Mouse (Mus musculus) frontal cortex, postnatal 10 days (tissue): ENCODE data around the gene Kcnn4.

Source experiments
- DNase-seq, 2 experiments: peaks; one replicate each; pipeline ENCODE4 v3.0.0; 2022; ENCODE audit warnings: low spot score in 2 of 2, mixed read lengths in 1 of 2

Kcnn4 gene

DNA sequence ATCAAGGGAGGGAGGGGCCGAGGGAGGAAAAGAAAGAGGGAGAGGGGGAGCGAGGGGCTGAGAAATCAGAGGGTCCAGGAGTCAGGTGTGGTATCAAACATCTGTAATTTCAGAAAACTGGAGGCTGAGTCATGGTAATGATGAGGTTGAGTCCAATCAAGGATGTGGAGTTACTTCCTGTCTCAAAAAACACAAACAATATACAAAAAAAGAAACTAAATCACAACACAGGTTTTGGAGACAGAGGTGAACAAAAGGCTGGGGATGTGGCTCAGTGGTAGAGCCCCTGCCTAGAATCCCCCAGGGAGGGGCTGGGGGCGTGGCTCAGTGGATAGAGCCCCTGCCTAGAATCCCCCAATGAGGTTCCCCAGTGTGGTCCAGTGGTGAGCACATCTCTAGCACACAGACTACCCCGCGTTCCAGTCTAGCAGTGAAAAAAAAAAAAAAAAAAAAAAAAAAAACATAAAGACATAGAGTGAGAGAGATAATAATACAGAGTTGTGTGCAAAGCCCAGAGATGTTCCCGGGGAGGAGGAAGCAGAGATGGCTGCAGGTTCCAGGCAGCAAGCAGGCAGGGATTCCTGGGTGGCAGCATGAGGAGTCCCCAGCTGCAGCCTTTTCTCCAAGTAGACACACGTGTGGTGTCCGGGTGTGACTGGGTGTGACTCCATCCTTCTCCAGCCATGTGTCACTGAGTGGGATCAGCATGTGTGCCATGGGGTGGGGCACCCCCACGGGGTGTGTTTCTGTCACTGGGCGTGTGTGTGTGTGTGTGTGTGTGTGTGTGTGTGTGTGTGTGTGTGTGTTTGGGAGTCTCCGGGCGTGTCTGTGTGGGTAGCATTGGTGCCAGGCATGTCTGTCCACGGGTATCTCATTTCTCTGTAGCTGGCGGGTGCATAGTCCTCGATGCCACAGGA lies 3.1 kb upstream of the Kcnn4 start:
- no peak for DNase-seq

DNA sequence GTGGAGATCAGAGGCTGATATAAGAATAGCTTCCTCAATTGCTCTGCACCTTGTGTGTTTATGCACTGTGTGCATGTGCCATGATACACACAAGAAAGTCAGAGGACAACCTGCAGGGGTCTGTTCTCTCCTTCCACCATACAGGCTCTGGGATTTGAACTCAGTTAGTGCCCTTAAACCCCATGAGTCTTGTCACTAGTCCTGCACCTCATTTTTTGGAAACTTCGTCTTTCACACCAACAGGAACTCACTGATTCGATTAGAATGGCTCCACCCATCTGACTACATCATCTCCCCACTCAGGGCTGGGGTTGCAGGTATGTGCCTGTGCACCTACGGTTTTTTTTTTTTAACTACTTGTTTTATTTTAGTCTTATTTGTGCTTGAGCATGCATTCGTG lies 1.8 kb upstream of the Kcnn4 start:
- no peak for DNase-seq

GRCm38 (mm10) chr7:24368946-24369345 lies 1.1 kb upstream of the Kcnn4 start:
- DNase-seq: no peak

GRCm38 (mm10) chr7:24371012-24371808 lies 1.1 kb downstream of the Kcnn4 start:
- no peak for DNase-seq

GRCm38 (mm10) chr7:24371809-24372145 lies 1.7 kb downstream of the Kcnn4 start:
- DNase-seq: no peak

GRCm38 (mm10) chr7:24372300-24372699 lies 2.2 kb downstream of the Kcnn4 start:
- DNase-seq: no peak

DNA sequence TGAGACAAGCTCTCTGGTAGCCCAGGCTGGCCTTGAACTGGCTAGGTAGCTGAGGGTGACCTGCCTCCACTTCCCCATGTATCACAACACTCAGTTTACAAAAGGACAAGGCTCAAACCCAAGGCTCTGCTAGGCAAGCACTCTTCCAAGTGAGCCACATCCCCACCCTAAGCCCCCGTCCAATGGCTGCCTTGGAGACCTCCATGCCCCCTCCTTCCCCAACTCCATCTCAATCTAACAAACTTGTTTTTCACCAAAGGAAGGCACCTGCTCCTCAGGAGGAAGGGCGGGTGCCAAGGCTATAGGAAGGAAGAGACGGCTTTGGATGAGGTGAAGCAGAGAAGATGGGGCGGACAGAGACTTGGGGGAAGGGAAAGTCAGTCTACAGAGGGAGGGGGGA lies 2.7 kb downstream of the Kcnn4 start:
- DNase-seq: no peak

DNA sequence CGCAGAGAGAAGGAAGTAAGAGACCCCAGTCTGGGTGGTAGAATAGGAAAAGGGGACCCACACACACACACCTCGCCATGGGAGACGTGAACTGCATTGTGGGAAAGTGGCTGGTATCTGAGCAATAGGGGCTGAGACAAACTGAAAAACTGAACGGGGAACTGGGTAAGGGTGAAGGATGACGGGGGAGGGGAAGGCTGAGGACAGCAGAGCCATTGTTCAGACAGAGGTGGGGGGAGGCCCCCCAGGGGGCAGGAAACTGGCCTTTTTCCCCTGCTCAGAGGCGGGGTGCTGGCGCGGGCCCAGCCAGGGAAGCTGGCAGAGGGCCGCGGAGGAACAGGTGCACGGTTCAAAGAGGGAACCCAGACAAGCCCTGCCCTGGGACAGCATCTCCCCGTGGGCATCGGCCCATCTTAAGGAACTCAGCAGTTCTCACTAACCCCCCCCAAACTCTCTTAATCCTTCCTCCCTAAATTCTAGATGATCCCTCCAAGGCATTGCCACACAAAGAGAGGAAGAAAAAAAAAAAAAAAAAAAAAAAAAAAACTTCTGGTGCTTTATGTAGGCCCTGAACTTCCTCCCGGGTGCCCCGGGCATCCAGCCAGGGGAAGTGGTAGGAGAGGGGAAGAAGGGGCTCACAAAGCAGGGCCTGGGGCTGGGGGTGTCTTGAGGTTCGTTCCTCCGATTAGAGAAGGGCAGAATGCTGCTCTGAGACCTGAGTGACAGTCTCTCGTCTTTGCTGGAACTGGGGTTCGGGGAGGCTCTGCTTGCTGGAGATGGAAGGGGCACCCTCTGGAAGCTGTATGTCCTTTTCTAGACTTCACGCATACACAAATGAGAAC lies 3.7 kb downstream of the Kcnn4 start:
- peak; percentile 49 to 66 for DNase-seq

DNA sequence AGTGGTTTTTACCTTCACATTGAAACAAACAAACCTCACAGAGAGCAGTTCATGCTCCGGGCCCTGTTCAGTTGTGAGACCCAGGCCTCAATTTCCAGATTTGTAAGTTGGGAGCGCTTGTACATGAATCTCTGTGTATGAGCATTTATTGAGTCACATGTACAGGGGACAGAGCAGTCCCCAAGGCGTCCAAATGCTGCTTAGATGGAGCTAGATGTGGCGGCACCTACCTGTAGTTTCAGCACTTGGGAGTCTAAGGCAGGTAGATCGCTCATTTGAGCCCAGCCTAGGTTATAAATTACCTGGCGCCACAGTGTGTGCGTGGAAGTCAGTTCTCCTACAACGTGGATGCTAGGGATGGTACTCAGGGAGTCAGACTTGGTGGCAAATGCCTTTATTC lies 6.4 kb downstream of the Kcnn4 start:
- DNase-seq: no peak

DNA sequence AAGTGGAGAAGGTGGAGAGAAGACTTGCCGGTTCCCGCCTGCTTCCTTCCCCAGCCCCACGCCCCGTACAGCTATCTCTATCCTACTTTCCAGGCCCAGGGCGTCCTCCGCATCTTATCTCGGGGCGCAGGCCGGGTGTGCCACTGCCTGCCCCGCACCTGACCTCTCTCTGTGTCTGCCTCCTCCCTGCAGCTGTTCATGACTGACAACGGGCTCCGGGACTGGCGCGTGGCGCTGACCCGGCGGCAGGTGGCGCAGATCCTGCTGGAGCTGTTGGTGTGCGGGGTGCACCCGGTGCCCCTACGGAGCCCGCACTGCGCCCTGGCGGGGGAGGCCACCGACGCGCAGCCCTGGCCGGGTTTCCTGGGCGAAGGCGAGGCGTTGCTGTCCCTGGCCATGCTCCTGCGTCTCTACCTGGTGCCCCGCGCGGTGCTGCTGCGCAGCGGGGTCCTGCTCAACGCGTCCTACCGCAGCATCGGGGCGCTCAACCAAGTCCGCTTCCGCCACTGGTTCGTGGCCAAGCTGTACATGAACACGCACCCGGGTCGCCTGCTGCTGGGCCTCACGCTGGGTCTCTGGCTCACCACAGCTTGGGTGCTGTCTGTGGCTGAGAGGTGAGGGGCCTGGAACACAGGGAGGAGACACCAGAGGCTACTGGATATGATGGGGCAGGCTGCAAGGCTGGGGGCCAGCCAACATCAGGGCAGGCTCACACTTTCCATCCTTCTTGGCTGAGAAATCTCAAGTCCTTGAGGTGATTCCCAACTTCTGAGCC lies 7.2 kb downstream of the Kcnn4 start:
- DNase-seq: no peak

GRCm38 (mm10) chr7:24378049-24378701 lies 8.1 kb downstream of the Kcnn4 start:
- no peak for DNase-seq

- DNase-seq: no peak
These were observed 9.9 kb downstream of the Kcnn4 start for GRCm38 (mm10) chr7:24379934-24380333.

DNA sequence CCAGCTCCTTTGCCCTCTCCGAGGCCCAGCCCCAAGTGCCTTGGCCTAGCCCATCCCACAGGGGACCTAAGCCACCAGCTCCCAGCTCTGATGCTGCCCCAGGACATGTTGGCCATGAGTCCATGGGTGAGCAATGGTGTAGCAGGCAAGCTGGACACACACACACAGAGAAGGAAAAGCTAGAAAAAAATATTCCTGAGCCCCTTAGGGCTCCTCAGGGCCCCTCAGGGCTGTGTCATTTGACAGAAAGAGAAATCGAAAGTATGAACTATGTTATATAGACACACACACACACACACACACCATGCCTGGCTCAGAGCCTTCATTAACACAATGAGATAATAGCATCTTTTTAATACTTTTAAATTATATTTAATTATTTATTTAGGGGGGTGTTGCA lies 10.3 kb downstream of the Kcnn4 start:
- DNase-seq: no peak

DNA sequence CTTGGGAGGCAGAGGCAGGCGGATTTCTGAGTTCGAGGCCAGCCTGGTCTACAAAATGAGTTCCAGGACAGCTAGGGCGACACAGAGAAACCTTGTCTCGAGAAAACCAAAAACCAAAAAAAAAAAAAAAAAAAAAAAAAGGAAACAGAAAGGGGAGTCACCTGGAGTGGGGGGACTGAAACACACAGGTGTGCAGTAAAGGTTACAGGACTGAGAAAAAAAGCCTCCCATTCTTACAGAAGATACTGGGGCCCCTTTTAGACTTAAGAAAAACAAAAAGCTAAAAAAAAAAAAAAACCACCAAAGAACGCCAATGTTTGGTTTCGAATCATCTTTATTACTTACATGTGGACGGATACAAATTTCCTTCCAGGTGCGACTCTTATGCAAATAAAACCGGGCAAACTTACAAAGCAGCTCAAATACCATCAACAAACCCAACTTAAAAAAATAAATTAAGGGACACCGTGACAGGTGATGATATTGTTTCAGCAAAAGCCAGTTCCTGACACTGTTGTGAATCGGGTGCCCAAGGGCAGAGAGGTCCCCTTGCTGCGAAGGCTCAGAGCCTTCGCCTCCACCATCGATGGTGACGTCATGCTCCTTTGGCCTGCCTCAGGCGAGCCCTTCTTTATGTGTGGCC lies 12.8 kb downstream of the Kcnn4 start:
- no peak for DNase-seq

DNA sequence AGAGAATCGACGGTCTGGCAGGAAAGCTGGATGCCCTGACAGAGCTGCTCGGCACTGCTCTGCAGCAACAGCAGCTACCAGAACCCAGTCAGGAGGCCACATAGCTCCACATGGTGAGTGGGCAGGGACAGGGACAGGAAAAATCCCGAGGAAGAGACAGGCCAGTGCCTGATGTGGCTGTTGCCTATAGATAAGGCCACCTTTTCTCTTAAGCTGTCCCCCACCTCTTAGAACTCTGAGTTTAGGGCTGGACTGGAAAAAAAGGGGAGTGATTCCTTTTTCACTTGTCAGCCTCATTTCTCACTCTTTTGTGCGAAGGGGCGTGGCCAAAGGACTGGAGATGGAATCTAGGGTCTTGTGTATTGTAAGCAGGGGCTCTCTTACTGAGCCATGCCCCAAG lies 14.0 kb downstream of the Kcnn4 start:
- no peak for DNase-seq

DNA sequence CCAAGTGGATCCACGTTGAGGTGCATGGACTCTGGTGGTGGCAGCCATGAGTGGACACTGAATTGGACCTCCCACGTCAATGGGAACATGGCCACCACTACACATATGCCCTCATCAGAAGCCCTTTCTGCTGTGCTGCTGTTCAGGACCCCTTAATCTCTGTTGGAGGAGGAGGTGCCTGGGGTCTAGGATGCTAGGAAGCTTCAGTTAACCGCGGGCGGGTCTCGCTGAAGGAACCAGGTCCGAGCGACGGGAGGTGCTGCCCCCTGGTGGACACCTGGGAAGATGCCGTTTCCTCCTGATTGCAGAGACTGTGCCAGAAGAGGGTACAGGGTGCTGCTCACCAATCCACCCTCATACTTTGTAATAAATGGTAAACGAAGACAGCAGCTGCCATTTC lies 14.8 kb downstream of the Kcnn4 start:
- DNase-seq: peak in 1 of 2 experiments; percentile 68

GRCm38 (mm10) chr7:24387059-24387556 lies 17.0 kb downstream of the Kcnn4 start:
- no peak for DNase-seq

GRCm38 (mm10) chr7:24389516-24390187 lies 19.6 kb downstream of the Kcnn4 start:
- DNase-seq: no peak

DNA sequence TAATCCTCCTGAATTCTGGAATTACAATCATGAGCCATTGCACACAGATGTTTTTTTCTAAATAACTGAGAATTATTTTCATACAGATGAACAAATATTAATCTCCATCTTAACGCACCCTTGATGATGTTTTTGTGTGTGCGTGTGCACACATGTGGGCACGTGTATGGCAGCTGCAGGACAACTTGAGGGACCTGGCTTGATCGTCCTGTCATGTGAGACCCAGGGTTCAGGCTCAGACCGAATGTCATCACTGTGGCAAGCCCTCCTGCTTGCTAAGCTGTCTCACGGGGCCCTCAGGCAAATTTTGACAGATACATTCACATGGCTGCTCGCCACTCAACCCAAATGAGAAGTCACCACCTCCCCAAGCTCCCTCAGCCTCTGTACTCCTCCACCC lies 20.4 kb downstream of the Kcnn4 start:
- DNase-seq: no peak

GRCm38 (mm10) chr7:24391077-24391476 lies 21.0 kb downstream of the Kcnn4 start:
- DNase-seq: no peak
